Mouse (Mus musculus): Measurements from ENCODE around the gene Grtp1.

DNA sequence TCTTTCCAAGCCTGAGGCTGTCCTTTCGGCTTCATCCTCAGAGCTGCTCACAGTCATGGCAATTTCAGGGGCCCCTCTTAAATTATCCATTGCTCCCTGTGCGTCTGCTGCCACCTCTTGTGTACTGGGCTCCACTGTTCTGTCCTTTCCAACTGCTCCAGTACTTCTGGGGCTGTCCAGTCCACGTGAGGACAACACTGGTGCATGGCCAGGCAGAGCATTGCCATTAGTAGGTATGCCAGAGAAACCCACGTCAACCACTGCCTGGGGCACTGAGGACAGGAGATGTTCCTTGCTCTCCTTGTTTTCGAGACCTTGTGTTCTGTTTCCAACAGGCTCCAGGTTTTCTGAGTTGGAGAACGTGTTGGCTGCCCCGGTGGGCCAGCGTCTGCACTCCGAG, 24.0 kb upstream of the Grtp1 start:
- TF ChIP-seq EP300 (IDR thresholded peaks at IDR 0.05; ENCODE audit: low read depth) (no peak), CTCF (IDR thresholded peaks at IDR 0.05; ENCODE audit: low read depth) (no peak)
